Mouse (Mus musculus) testis, adult 2 months (tissue): ENCODE results near the gene Casp7.

Experiments used
- CTCF ChIP-seq: fragments of 200-500 bp; IDR thresholded peaks from 2 replicates; pipeline ENCODE4 v1.5.1; 2012; ENCODE audit warnings: low read depth, mild to moderate bottlenecking, inconsistent platforms, low read length, moderate library complexity; ENCODE audit not compliant: control insufficient read depth, insufficient read depth, insufficient replicate concordance
- POLR2A ChIP-seq: fragments of 200-500 bp; IDR thresholded peaks from 2 replicates; pipeline ENCODE4 v1.6.1; 2012; ENCODE audit warnings: low read depth, mild to moderate bottlenecking, inconsistent platforms, low read length, moderate library complexity; ENCODE audit not compliant: control insufficient read depth

DNA sequence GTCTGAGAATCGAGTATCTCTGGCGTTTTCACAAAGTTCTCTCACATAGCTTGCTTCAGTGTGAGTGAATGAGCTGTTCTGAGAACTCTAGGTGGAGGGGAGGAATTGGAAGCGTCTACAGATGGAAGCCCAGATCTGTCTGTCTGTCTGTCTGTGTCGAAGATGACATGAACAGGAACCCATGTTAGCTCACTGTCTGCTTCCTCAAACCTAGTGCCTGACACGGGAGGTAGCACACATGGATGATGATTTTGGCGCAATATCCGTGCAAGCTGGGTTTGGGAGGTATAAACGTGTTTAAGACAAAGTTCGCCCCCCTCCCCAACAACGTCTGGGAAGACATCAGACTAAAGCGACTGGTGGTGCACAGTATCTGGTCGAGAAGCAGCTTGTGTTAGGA lies 702 bp upstream of the Casp7 start:
- no peak for TF ChIP-seq CTCF
- TF ChIP-seq POLR2A, result no peak
